Mouse (Mus musculus): ENCODE results near the gene Zgrf1. TPM values are rescaled to one million over a fixed set of nuclear protein-coding genes. Genes with fewer than 3 reads are reported as not detected.

Gene Zgrf1
- polyA plus RNA-seq, 1 experiment from 2014 or later, result 4.2 TPM

DNA sequence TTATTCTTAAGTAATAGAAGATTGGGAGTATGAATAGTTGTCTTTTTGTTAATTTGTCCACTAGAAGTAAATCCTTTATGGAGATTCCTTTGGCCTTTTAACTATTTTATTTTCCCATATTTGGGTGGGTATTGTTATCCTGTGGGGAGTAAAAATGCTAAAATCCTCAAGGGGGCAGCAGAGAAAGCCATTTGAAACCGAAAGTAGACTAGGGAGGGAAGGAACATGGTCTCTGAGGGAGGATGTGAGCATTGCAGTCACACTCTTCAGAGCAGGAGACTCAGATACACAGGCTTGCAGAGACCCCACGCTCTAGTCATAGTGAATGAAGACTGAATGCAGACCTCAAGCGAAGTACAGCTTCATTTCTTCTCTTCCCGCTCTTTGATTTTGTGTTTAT, 19.3 kb downstream of the Zgrf1 start:
- Histone ChIP-seq H3K4me2 (no peak overlapping the region), H3K9ac (no peak overlapping the region), H3K9me3 (no peaks in the 10 kb centered on the region), H3K27ac (replicated peaks) (no peak overlapping the region), H3K36me3 (no peaks in the 10 kb centered on the region), H3K4me3 (no peak overlapping the region), H3K27me3 (no peaks in the 10 kb centered on the region), H3K4me1 (replicated peaks) (no peaks in the 10 kb centered on the region)
- 67% methylated on average over 4 of the region's 4 CpGs for WGBS
- no peak for ATAC-seq (ENCODE audit: low FRiP score, low read depth)

- Histone ChIP-seq H3K4me2 (no peak overlapping the region), H3K36me3 (no peaks in the 10 kb centered on the region), H3K4me3 (no peak overlapping the region), H3K9ac (no peak overlapping the region), H3K27me3 (no peaks in the 10 kb centered on the region), H3K4me1 (replicated peaks) (no peaks in the 10 kb centered on the region), H3K27ac (replicated peaks) (no peak overlapping the region), H3K9me3 (no peaks in the 10 kb centered on the region)
- 86% methylated on average over 1 of the region's 1 CpGs for WGBS
- no peak for ATAC-seq (ENCODE audit: low FRiP score, low read depth)
Observed at GRCm38 (mm10) chr3:127597136-127597535, 43.8 kb downstream of the Zgrf1 start.

GRCm38 (mm10) chr3:127608109-127608508, 54.8 kb downstream of the Zgrf1 start:
- WGBS, result 94% methylated on average over 2 of the region's 2 CpGs
- no peaks in the 10 kb centered on the region for H3K27me3 ChIP-seq
- no peaks in the 10 kb centered on the region for H3K9me3 ChIP-seq
- no peak for ATAC-seq (ENCODE audit: low FRiP score, low read depth)
- H3K27ac ChIP-seq (replicated peaks), result no peak overlapping the region
- no peak overlapping the region for H3K9ac ChIP-seq
- H3K4me2 ChIP-seq, result no peak overlapping the region
- H3K4me3 ChIP-seq, result no peak overlapping the region
- no peaks in the 10 kb centered on the region for H3K36me3 ChIP-seq
- no peaks in the 10 kb centered on the region for H3K4me1 ChIP-seq (replicated peaks)

DNA sequence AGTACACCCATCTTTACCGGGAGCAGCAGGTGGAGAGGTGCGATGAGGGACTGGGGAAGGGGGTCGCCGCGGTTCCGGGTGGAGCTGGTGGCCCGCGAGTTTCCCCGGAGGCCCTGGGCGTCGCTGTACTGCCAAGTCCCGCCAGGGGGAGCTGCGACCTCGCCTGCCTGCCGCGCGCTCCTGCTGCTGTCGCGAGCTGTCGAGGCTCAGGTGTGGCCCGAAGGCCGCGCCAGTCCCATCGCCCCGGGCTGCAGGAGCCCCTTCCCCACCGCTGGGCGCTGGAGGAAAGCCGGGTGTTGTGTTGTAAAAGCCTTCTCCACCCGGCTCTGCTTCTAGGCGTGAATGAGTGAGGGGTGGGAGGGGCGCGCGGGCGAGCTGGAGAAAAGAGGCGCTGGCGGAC, 72.0 kb downstream of the Zgrf1 start:
- Histone ChIP-seq H3K4me1 (replicated peaks) (peaks cover 20% of the 10 kb centered on the region), H3K36me3 (no peaks in the 10 kb centered on the region), H3K27ac (replicated peaks) (no peak overlapping the region), H3K9me3 (no peaks in the 10 kb centered on the region), H3K4me3 (peak overlapping the region; percentile 41), H3K27me3 (peaks cover 54% of the 10 kb centered on the region), H3K4me2 (peak overlapping the region; percentile 66), H3K9ac (no peak overlapping the region)
- ATAC-seq (ENCODE audit: low FRiP score, low read depth), result peak; percentile 60; the same call in 1 of the 2 replicates
- under 1% methylated on average over 36 of the region's 36 CpGs for WGBS

GRCm38 (mm10) chr3:127625701-127626399, 72.6 kb downstream of the Zgrf1 start:
- H3K4me2 ChIP-seq, result peak overlapping the region; percentile 66
- peak; percentile 24; the same call in 1 of the 2 replicates for ATAC-seq (ENCODE audit: low FRiP score, low read depth)
- H3K27me3 ChIP-seq, result peaks cover 59% of the 10 kb centered on the region
- no peak overlapping the region for H3K9ac ChIP-seq
- WGBS, result 1% methylated on average over 28 of the region's 28 CpGs
- no peak overlapping the region for H3K27ac ChIP-seq (replicated peaks)
- no peaks in the 10 kb centered on the region for H3K36me3 ChIP-seq
- peak overlapping the region; percentile 41 for H3K4me3 ChIP-seq
- H3K4me1 ChIP-seq (replicated peaks), result peaks cover 20% of the 10 kb centered on the region
- no peaks in the 10 kb centered on the region for H3K9me3 ChIP-seq

DNA sequence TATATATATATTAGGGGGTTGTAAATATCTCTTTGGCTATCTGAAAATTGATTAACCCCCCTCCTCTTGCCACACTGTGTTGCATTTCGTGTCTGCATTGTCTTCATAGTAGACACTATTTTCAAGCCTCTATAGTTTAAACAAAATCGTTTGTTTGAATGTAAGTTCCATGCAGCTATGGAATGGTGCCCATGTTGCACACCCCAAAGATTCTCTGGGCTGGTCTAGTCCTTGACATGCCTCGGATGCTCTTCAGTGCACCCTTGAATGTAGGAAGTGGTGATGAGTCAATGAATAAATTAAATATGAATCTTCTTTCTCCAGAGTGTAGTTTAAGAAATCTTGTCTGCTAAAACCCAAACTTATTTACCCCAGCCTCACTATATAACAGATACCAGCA, 73.2 kb downstream of the Zgrf1 start:
- 6% methylated on average over 3 of the region's 3 CpGs for WGBS
- Histone ChIP-seq H3K4me2 (no peak overlapping the region), H3K4me1 (replicated peaks) (peaks cover 23% of the 10 kb centered on the region), H3K9me3 (no peaks in the 10 kb centered on the region), H3K4me3 (no peak overlapping the region), H3K27me3 (peaks cover 66% of the 10 kb centered on the region), H3K36me3 (no peaks in the 10 kb centered on the region), H3K9ac (no peak overlapping the region), H3K27ac (replicated peaks) (no peak overlapping the region)
- ATAC-seq (ENCODE audit: low FRiP score, low read depth), result no peak

DNA sequence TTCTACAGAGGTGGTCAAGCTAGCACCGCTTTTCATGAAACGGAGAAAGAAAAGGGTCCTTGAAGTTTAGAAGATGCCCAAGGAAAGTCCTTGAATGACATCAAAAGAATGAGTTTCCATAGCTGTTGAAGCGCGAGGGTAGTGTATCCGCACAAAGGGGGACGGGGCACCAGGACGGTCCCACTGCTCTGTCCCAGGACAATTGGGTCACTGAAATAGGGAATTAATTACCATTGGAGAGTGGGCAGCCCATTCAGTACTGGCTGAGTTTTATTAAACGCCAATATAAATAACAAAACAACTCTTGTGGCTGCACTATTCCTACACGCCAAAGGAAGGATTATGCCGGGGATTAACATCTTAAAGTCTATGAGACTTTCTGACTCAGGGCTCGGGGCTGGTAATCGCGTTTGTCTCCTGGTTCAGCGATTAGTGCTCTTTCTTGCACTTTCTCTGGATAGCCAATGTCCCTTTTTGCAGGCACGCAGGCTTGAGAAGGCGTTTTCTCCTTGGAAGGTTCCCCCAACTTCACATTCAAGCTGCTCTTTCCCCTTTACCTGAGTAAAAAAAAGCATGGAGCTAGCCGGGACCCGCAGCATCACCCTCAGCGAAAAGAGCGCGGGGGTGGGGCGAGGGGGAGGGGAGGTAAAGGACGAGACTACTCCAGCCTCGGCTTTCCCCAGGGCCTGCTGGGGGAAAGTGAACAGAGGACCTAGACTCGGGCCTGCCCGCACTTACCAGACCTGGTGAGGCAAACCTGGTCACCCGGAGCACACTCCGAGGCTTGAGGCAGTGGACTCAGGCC, 74.1 kb downstream of the Zgrf1 start:
- H3K4me2 ChIP-seq, result no peak overlapping the region
- H3K27ac ChIP-seq (replicated peaks), result no peak overlapping the region
- 2% methylated on average over 28 of the region's 28 CpGs for WGBS
- no peak for ATAC-seq (ENCODE audit: low FRiP score, low read depth)
- no peaks in the 10 kb centered on the region for H3K36me3 ChIP-seq
- no peaks in the 10 kb centered on the region for H3K9me3 ChIP-seq
- H3K27me3 ChIP-seq, result peaks cover 71% of the 10 kb centered on the region
- no peak overlapping the region for H3K9ac ChIP-seq
- H3K4me1 ChIP-seq (replicated peaks), result peaks cover 30% of the 10 kb centered on the region
- H3K4me3 ChIP-seq, result no peak overlapping the region

- H3K36me3 ChIP-seq, result no peaks in the 10 kb centered on the region
- no peak overlapping the region for H3K4me3 ChIP-seq
- H3K4me1 ChIP-seq (replicated peaks), result peaks cover 36% of the 10 kb centered on the region
- no peak overlapping the region for H3K27ac ChIP-seq (replicated peaks)
- 3% methylated on average over 9 of the region's 9 CpGs for WGBS
- H3K9ac ChIP-seq, result no peak overlapping the region
- no peak overlapping the region for H3K4me2 ChIP-seq
- H3K27me3 ChIP-seq, result peaks cover 72% of the 10 kb centered on the region
- no peak for ATAC-seq (ENCODE audit: low FRiP score, low read depth)
- no peaks in the 10 kb centered on the region for H3K9me3 ChIP-seq
Observed at GRCm38 (mm10) chr3:127627956-127628310, 74.6 kb downstream of the Zgrf1 start.

DNA sequence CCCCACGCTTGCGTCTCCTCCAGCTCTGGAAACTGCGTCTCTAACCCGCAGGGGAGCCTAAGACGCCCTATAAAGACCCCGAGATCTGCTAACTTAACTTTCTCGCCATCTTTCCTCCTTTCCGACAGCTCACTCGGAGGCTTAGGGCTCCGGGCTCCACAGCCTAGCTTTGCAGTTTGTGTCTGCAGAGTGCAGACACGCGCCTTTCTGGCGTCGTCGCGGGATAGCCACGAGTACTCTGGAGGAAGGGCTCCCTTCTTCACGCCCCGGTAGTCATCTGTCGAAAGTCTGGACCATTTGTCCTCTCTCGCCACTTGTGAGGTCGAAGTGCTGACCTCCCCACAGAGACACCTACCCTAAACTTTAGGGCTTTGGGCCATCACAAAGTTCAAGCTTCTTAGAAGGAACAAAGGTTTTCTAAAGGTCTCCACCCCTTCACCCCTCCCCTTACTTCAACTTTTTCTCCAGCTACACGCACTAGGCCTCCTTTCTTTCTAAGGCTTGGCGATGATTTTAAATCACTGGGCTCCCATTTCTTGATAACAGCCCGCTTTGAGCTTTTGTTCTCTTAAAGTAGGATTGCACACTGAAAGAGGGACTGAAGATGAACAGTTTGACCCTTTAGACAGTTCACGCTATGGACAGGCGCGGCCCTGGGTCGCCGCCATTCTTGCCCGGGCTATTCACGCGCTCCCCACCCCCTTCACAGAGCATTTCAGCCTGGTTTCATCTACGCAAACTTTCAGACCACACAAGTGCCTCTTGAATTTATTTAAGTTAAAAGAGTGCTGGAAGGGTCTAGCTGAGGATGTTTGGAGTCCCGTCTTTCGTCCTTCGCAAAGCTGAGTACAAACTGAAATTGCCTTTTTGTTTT, 75.3 kb downstream of the Zgrf1 start:
- no peak overlapping the region for H3K4me3 ChIP-seq
- H3K4me1 ChIP-seq (replicated peaks), result peaks cover 42% of the 10 kb centered on the region
- no peaks in the 10 kb centered on the region for H3K36me3 ChIP-seq
- 2% methylated on average over 37 of the region's 37 CpGs for WGBS
- no peaks in the 10 kb centered on the region for H3K9me3 ChIP-seq
- no peak overlapping the region for H3K4me2 ChIP-seq
- no peak overlapping the region for H3K27ac ChIP-seq (replicated peaks)
- no peak overlapping the region for H3K9ac ChIP-seq
- ATAC-seq (ENCODE audit: low FRiP score, low read depth), result no peak
- peaks cover 72% of the 10 kb centered on the region for H3K27me3 ChIP-seq

- Histone ChIP-seq H3K4me3 (no peak overlapping the region), H3K36me3 (no peaks in the 10 kb centered on the region), H3K9me3 (no peaks in the 10 kb centered on the region), H3K9ac (no peak overlapping the region), H3K27ac (replicated peaks) (no peak overlapping the region), H3K27me3 (peaks cover 68% of the 10 kb centered on the region), H3K4me2 (no peak overlapping the region), H3K4me1 (replicated peaks) (peaks cover 52% of the 10 kb centered on the region)
- no peak for ATAC-seq (ENCODE audit: low FRiP score, low read depth)
- WGBS, result 21% methylated on average over 1 of the region's 1 CpGs
Observed at GRCm38 (mm10) chr3:127630190-127630589, 76.9 kb downstream of the Zgrf1 start.

DNA sequence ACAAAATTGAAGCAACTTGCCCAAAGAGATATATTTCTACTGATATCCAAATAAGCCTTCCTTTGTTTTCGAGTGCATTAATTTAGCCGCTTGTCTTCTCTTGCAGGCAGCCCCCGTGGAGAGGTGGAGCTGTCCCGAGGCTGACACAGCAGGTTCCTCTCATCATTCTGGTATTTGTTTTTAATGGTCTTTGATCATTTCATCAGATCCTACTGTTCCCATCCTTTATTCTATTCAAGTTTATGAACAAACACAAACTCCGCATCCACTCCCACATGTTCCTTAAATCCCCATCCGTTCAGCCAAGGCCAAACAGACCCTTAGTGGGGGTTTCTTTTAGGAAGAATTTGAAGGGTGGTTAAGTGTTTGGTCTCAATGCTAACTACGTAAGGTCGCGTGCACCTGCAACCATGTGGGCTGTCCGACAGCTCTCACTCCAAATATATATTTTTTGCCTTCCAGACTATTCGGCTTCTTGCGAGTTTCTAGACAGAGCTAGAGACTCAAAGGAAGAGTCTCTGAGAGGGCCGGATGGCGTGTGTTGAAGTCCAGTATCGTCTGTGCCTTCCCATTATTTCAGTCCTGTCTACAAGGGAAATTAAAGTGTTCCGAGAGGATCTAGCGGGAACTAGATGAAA, 77.6 kb downstream of the Zgrf1 start:
- no peak for ATAC-seq (ENCODE audit: low FRiP score, low read depth)
- Histone ChIP-seq H3K4me2 (no peak overlapping the region), H3K4me1 (replicated peaks) (peaks cover 46% of the 10 kb centered on the region), H3K36me3 (no peaks in the 10 kb centered on the region), H3K9me3 (no peaks in the 10 kb centered on the region), H3K4me3 (no peak overlapping the region), H3K9ac (no peak overlapping the region), H3K27me3 (peaks cover 64% of the 10 kb centered on the region), H3K27ac (replicated peaks) (no peak overlapping the region)
- WGBS, result 8% methylated on average over 17 of the region's 17 CpGs

Measured in hindbrain, embryonic 15.5 days (tissue).